Mouse (Mus musculus) limb, embryonic 11.5 days (tissue): ENCODE results near the gene Msh5. TPM values are rescaled to one million over a fixed set of nuclear protein-coding genes. Genes with fewer than 3 reads are reported as not detected.
"Not testable (repeated sequence)": the region's sequence is repeated elsewhere in the genome, so short reads cannot be mapped to it uniquely, and the experiment has no call there.

Experiments
- ATAC-seq: fragments of 200-750 bp; cut with Nextera tagmentation; 2 replicates; pipeline ENCODE4 v1.8.0; 2017; ENCODE audit warnings: low read depth; ENCODE audit not compliant: insufficient number of reproducible peaks, low FRiP score, low TSS enrichment
- DNase-seq: peaks from one replicate; pipeline ENCODE4 v3.0.0-alpha.2; 2015; ENCODE audit warnings: low spot score
- H3K27ac ChIP-seq: fragments of 300-500 bp; sonication (generic); replicated peaks from 2 replicates; pipeline ENCODE4 v1.5.1; 2014; ENCODE audit warnings: low read depth, mild to moderate bottlenecking, low read length
- H3K27me3 ChIP-seq: fragments of 300-500 bp; sonication (generic); 2 replicates; pipeline ENCODE4 v1.6.1; 2014; ENCODE audit warnings: mild to moderate bottlenecking, low read length, mixed read lengths; ENCODE audit not compliant: control insufficient read depth, insufficient read depth
- H3K36me3 ChIP-seq: fragments of 300-500 bp; sonication (generic); 2 replicates; pipeline ENCODE4 v1.6.1; 2014; ENCODE audit warnings: mild to moderate bottlenecking, low read length, moderate library complexity, mixed read lengths; ENCODE audit not compliant: control insufficient read depth, insufficient read depth
- H3K4me1 ChIP-seq: fragments of 300-500 bp; sonication (generic); 2 replicates; pipeline ENCODE4 v1.6.1; 2014; ENCODE audit warnings: low read length, mixed read lengths; ENCODE audit not compliant: control insufficient read depth, insufficient read depth
- H3K4me2 ChIP-seq: fragments of 300-500 bp; sonication (generic); 2 replicates; pipeline ENCODE4 v1.6.1; 2014; ENCODE audit warnings: low read depth, mild to moderate bottlenecking, moderate library complexity; ENCODE audit not compliant: severe bottlenecking
- H3K4me3 ChIP-seq: fragments of 300-500 bp; sonication (generic); 2 replicates; pipeline ENCODE4 v1.5.1; 2014; ENCODE audit warnings: low read depth, low read length
- H3K9ac ChIP-seq: fragments of 300-500 bp; sonication (generic); 2 replicates; pipeline ENCODE4 v1.6.1; 2014; ENCODE audit warnings: mild to moderate bottlenecking, low read length
- H3K9me3 ChIP-seq: fragments of 300-500 bp; sonication (generic); 2 replicates; pipeline ENCODE4 v1.6.1; 2016; ENCODE audit warnings: low read length; ENCODE audit not compliant: control insufficient read depth
- WGBS: fragments of 180-500 bp; shearing (Covaris S2); extraction: QIAGEN DNeasy Blood & Tissue Kit; methylation state at CpG from one replicate; pipeline ENCODE4 v1.1.7; 2014; 5-methylcytosine and 5-hydroxymethylcytosine counted together
- polyA plus RNA-seq: library from polyadenylated mRNA; unstranded; fragments of >200 nt; fragmentation: Nextera tagmentation; extraction: Ambion mirVana; gene quantifications from 2 replicates; pipeline ENCODE4 v1.2.1, GENCODE M21; 2014

Msh5 gene
- polyA plus RNA-seq, 1 experiment from 2014 or later = 3.7 TPM

DNA sequence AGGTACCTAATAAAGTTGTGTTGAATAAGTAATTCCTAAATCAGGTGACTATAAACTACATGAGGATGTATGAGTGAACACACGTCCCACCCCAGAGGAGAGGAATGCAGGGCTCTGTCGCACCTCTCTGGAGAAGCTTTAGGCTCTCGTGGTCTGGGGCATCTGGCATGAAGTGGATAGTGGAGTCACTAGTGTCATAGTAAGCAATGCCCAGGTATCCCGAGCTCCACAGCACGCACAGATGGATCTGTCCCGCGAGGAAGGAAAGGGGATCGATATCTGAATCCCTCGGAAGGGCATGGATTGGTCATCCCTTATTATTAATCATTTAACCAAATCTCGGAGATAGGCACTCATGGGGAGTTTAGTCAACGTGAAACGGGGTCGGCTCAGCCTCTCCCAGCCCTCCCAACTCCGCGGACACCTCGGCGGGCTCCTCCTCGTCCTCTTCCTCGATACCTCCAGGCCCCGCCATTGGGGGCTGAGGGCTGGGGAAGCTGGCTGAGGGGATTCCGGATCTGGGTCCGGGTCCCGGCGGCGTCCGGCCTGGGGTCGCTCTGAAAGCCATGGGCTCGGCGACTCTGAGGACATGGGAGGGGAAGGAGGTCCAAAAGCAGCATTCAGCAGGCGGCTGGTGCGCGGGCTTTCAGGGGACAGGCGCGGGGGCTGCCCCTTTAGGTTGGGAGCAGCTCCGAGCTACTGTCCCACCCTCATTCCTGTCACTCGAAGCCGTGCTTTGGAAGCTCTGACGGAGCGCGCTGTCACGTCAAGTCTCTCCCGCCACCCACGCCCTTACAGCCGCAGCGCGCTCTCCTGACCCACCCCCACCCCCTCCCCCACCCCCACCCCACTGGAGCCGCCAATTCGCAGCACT, 501 bp downstream of the Msh5 start:
- no peaks in the 10 kb centered on the region for H3K9me3 ChIP-seq
- H3K4me1 ChIP-seq = peaks cover 20% of the 10 kb centered on the region
- no peaks in the 10 kb centered on the region for H3K27me3 ChIP-seq
- ATAC-seq (0 out of 2 replicates have a peak, but pooled peaks have one; percentile 2), DNase-seq (no peak)
- H3K4me2 ChIP-seq = peak overlapping the region; percentile 99
- peak overlapping the region; percentile 63 for H3K27ac ChIP-seq
- H3K36me3 ChIP-seq = no peaks in the 10 kb centered on the region
- peak overlapping the region; percentile 54 for H3K4me3 ChIP-seq
- WGBS = 7% methylated on average over 48 of the region's 48 CpGs
- peak overlapping the region; percentile 87 for H3K9ac ChIP-seq

DNA sequence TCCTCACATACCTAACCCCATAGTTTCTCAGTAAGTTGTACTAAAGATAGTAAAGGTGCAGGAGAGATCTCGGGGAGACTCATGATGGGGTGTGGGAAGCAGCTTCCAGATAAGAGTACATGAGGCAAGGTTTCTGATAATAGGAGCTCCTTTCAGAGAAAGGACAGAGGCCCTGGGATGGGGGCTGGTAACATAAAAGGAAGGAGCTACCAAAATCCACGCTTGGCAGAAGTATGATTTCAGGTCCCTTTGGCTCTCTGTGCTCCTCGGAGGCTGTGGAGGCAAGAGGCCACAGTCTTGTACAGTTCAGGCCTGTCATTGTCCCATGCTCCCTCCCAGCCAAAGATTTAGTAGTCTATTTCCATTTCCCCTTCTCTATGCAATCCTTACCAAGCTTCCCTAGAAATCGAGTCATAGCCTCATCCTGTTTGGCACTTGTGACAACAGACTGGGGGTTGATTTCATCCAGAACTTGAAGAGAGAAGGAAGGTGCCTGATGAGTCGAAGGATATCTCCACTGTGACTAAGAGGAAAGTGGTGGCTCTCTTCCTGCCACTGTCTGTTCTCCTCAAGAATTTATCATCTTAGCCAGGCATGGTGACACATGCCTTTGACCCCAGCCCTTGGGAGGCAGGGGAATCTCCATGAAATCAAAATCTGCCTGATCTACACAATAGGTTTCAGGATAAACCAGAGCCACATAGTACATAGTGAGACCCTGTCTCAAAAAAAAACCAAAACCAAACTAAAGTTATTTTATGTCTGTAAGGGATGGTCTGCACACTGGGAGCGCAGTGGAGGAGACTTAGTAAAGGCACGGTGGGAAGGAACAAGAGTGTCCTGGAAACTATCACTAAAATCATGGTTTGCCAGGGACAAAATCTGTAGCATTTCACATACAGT, 1.4 kb downstream of the Msh5 start:
- no peak for ATAC-seq
- Histone ChIP-seq H3K27me3 (no peaks in the 10 kb centered on the region), H3K27ac (no peak overlapping the region), H3K4me2 (peak overlapping the region; percentile 99), H3K9ac (peak overlapping the region; percentile 12), H3K9me3 (no peaks in the 10 kb centered on the region), H3K4me1 (peaks cover 20% of the 10 kb centered on the region), H3K36me3 (no peaks in the 10 kb centered on the region), H3K4me3 (peak overlapping the region; percentile 54)
- DNase-seq = no peak
- 79% methylated on average over 7 of the region's 7 CpGs for WGBS

DNA sequence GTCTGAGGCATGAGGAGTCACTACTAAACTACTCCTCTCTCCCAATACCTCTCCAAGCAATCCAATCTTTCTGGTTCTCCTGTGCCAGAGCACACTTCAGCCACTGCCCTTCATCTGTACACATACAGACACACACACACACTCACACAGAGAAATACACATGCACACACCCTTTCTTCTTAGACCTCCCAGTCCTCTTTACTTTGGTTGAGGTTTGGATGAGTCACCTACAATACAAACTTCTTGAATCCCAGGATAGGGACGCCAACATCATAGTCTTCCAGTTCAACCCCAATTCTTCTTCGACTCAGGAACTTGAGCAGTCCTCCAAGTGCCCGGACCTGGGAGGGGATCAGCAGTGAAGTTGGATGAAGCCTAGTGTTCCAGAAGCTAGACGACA, 2.8 kb downstream of the Msh5 start:
- H3K4me3 ChIP-seq = no peak overlapping the region
- DNase-seq (no peak), ATAC-seq (no peak)
- H3K4me2 ChIP-seq = no peak overlapping the region
- H3K27ac ChIP-seq = no peak overlapping the region
- 90% methylated on average over 4 of the region's 4 CpGs for WGBS
- H3K9ac ChIP-seq = no peak overlapping the region
- no peaks in the 10 kb centered on the region for H3K27me3 ChIP-seq
- no peaks in the 10 kb centered on the region for H3K9me3 ChIP-seq
- no peaks in the 10 kb centered on the region for H3K36me3 ChIP-seq
- H3K4me1 ChIP-seq = peaks cover 11% of the 10 kb centered on the region

DNA sequence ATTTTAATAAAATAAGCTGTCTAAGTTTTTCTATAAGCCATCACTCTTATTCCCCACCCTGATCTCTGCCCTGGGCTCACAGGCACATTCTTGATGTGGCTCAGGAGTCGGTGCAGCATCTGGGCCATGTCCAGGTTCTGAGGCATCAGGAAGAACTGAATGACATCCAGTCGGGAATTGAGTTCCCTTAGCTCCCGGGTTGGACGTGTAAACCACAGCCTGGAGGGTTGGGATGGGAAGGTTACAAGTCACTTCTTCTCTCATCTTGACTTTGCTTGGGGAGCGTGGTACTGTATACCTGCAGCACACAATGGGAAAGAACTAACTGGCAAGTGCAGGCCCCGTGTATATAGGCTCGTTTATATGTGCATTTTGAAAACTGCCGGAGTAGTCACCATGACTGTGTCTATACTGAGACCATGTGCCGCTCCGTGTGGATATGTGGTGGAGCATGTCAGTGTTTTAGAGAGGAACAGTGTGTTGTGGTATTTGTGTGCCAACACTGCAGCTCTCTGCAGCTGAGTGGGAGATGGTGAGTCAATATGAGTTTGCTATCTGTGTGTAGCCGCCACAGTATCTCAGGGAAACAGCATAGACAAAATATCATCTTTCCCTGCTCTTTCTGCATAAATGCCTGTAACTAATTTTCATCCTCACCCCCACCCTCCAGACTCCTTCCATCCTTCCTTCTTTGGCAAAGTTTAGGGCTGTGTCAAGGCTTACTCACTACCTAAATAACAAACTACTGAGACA, 7.2 kb downstream of the Msh5 start:
- Histone ChIP-seq H3K4me3 (no peak overlapping the region), H3K27ac (no peak overlapping the region), H3K4me1 (no peaks in the 10 kb centered on the region), H3K4me2 (no peak overlapping the region), H3K36me3 (no peaks in the 10 kb centered on the region), H3K9ac (no peak overlapping the region), H3K9me3 (no peaks in the 10 kb centered on the region), H3K27me3 (no peaks in the 10 kb centered on the region)
- ATAC-seq (no peak), DNase-seq (no peak)
- WGBS = 83% methylated on average over 11 of the region's 11 CpGs

DNA sequence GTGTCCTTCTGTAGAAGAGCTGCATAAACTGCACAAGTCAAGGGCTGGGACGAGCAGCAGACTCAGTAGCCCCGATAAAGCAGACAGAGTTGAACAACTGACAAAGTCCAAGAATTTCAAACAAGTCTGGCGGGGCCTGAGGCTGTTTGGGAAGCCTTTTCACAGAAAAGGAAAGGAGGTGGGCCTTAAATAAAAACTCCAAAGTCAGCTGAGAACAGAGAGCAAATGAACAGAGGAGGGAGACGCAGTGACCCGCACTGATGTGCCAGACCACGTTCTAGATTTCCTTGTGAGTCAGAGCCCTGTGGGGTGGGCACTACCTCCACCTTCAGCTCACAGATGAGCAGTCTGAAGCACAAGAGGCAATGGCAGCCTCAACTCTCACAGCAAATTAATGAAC, 11.6 kb downstream of the Msh5 start:
- Histone ChIP-seq H3K4me3 (no peak overlapping the region), H3K27ac (no peak overlapping the region), H3K9me3 (no peaks in the 10 kb centered on the region), H3K4me1 (no peaks in the 10 kb centered on the region; the same call in 1 of the 2 replicates), H3K9ac (no peak overlapping the region), H3K36me3 (no peaks in the 10 kb centered on the region), H3K27me3 (no peaks in the 10 kb centered on the region), H3K4me2 (no peak overlapping the region)
- DNase-seq (no peak), ATAC-seq (no peak)
- 77% methylated on average over 6 of the region's 6 CpGs for whole genome bisulfite sequencing

DNA sequence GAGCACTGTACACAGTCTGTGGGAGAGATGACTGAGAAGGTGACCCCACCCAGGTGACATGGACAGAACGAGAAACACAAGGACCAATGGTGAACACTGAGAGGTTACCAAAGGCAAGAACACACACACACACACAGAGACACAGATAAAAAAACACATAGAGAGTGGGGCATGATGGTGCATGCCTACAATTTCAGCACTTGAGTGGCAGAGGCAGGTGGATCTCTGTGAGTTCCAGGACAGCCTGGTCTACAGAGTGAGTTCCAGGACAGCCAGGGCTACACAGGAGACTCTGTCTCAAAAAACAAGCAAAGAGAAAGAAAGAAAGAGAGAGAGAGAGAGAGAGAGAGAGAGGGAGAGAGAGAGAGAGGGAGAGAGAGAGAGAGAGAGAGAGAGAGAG, 12.8 kb downstream of the Msh5 start:
- H3K36me3 ChIP-seq, H3K27me3 ChIP-seq, H3K4me1 ChIP-seq, ATAC-seq, H3K27ac ChIP-seq, H3K9me3 ChIP-seq, H3K9ac ChIP-seq, DNase-seq, H3K4me2 ChIP-seq, H3K4me3 ChIP-seq: not testable (repeated sequence)
- WGBS = 76% methylated on average over 1 of the region's 1 CpGs

DNA sequence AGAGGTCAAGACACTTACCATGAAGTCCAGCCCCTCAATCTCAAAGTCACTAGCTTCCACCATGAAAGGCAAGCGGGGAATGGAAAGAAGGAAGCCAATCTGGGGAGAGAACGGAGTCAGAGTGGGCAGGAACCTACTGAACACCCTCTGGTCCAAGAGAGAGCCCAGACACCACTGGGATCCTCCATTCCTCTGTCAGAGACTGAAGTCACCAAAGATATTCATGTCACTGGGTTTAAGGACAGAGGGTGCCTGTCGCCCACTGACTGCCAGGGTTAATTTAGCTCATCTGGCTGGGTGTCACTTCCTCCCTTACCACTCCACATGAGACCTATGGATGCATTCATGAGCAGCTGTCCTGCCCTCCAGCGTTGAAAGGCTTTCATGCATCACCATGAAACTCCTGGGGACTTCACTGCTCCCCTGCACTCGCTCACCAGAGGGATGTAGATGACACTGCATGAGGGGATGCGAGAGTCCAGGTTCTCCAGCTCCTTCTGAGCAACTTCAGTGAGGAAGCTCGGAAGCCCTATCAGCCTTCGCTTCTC, 14.1 kb downstream of the Msh5 start:
- DNase-seq (no peak), ATAC-seq (no peak)
- no peaks in the 10 kb centered on the region for H3K36me3 ChIP-seq
- 73% methylated on average over 8 of the region's 8 CpGs for WGBS
- no peak overlapping the region for H3K27ac ChIP-seq
- H3K4me1 ChIP-seq = peaks cover 5% of the 10 kb centered on the region
- no peak overlapping the region for H3K9ac ChIP-seq
- no peak overlapping the region for H3K4me3 ChIP-seq
- no peak overlapping the region; the same call in 1 of the 2 replicates for H3K4me2 ChIP-seq
- no peaks in the 10 kb centered on the region for H3K27me3 ChIP-seq
- H3K9me3 ChIP-seq = no peaks in the 10 kb centered on the region

DNA sequence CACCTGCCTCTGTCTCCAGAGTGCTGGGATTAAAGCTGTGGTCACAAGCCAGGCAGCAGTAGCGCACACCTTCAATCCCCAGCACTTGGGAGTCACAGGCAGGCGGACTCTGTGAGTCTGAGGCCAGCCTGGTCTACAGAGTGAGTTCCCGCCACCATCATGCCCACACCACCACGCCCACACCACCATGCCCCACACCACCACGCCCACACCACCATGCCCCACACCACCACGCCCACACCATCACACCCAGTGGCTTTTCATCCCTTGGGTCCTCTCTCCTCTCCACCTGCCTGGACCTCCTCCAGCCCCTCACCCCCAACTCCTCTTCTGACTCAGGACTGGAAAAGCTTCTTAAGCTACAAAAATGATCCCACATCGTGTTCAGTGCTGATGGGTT, 14.7 kb downstream of the Msh5 start:
- no peaks in the 10 kb centered on the region for H3K36me3 ChIP-seq
- WGBS = 86% methylated on average over 7 of the region's 7 CpGs
- DNase-seq = no peak
- H3K9ac ChIP-seq = no peak overlapping the region
- H3K4me3 ChIP-seq = no peak overlapping the region
- H3K27me3 ChIP-seq = no peaks in the 10 kb centered on the region
- no peak for ATAC-seq
- H3K4me2 ChIP-seq = no peak overlapping the region
- no peak overlapping the region for H3K27ac ChIP-seq
- H3K9me3 ChIP-seq = no peaks in the 10 kb centered on the region
- peaks cover 8% of the 10 kb centered on the region for H3K4me1 ChIP-seq
